Mouse (Mus musculus): ENCODE measurements at regions not wholly inside any gene's neighbourhood (a gene's known extent, or its start where the extent isn't known, plus 50 kb on each side); places are given as distances from the start of the nearest gene placed in this dataset.

GRCm38 (mm10) chr1:76167486-76167885 is 621.4 kb downstream of the Slc4a3 start:
- TF ChIP-seq NRF1 (IDR thresholded peaks at IDR 0.05; ENCODE audit: low read depth, low read length) = no peak
- TF ChIP-seq GABPA (IDR thresholded peaks at IDR 0.05; ENCODE audit: insufficient replicate concordance, low read depth, low read length) = no peak
- TF ChIP-seq SIN3A (IDR thresholded peaks at IDR 0.05; ENCODE audit: low read length) = no peak
- TF ChIP-seq MAZ (IDR thresholded peaks at IDR 0.05; ENCODE audit: low read depth, low read length) = no peak
- TF ChIP-seq MEF2A (IDR thresholded peaks at IDR 0.05; ENCODE audit: borderline replicate concordance, low read depth, low read length) = no peak
- no peak for TF ChIP-seq CTCF (conservative IDR thresholded peaks at IDR 0.05 in 1 of 2, IDR thresholded peaks at IDR 0.05 in 1 of 2; ENCODE audit: low read depth in 2 of 2, low read length in 2 of 2)
- TF ChIP-seq SMC3 (IDR thresholded peaks at IDR 0.05; ENCODE audit: low read depth, low read length) = no peak
- no peak for TF ChIP-seq KAT2A (IDR thresholded peaks at IDR 0.05; ENCODE audit: insufficient replicate concordance, low read length)
- TF ChIP-seq RCOR1 (conservative IDR thresholded peaks at IDR 0.05; ENCODE audit: low read depth, low read length) = no peak
- no peak for TF ChIP-seq RAD21 (IDR thresholded peaks at IDR 0.05; ENCODE audit: low read depth, low read length)
- TF ChIP-seq POLR2A (IDR thresholded peaks at IDR 0.05; ENCODE audit: low read depth, low read length) = no peak
- TF ChIP-seq ZMIZ1 (IDR thresholded peaks at IDR 0.05; ENCODE audit: low read depth, low read length) = no peak
- TF ChIP-seq USF2 (conservative IDR thresholded peaks at IDR 0.05; ENCODE audit: low read depth, low read length) = no peak
- no peak for TF ChIP-seq JUN (IDR thresholded peaks at IDR 0.05; ENCODE audit: insufficient read depth, low read depth, low read length)
- no peak for TF ChIP-seq ZKSCAN1 (IDR thresholded peaks at IDR 0.05; ENCODE audit: borderline replicate concordance, low read depth, low read length)
- no peak for TF ChIP-seq ELF1 (IDR thresholded peaks at IDR 0.05; ENCODE audit: low read depth, low read length)
- TF ChIP-seq NELFE (IDR thresholded peaks at IDR 0.05; ENCODE audit: low read depth, low read length) = no peak
- no peak for TF ChIP-seq E2F4 (IDR thresholded peaks at IDR 0.05; ENCODE audit: insufficient replicate concordance, low read depth, low read length)
- Histone ChIP-seq H3K36me3 (replicated peaks in 1 of 2; ENCODE audit: control insufficient read depth in 1 of 2, insufficient read depth in 1 of 2, low read length in 1 of 2) (no peaks in the 10 kb centered on the region), H3K79me2 (replicated peaks; ENCODE audit: control insufficient read depth, extremely low read depth, insufficient read depth, poor library complexity, severe bottlenecking) (no peaks in the 10 kb centered on the region), H3K27me3 (replicated peaks) (no peaks in the 10 kb centered on the region), H3K4me2 (ENCODE audit: insufficient read depth, low read depth, poor library complexity, severe bottlenecking) (no peak overlapping the region), H3K4me3 (replicated peaks in 1 of 3; ENCODE audit: low read depth in 2 of 3, low read length in 2 of 3, poor library complexity in 1 of 3) (no peak overlapping the region), H3K9me3 (replicated peaks; ENCODE audit: low read length) (no peaks in the 10 kb centered on the region), H3K9ac (ENCODE audit: insufficient read depth, low read depth) (no peak overlapping the region), H3K4me1 (ENCODE audit: control insufficient read depth in 1 of 2, insufficient read depth in 2 of 2) (no peaks in the 10 kb centered on the region), H3K27ac (ENCODE audit: insufficient read depth, low read depth) (no peak overlapping the region)
- dilution Hi-C loops (cut with MboI; ENCODE audit: extremely low pct_ligation_motif_present, extremely low pct_unique_long_range_greater_than_20kb, low sequenced_read_pairs) = no loop called here
- no peak for DNase-seq (ENCODE audit: extremely low read depth)
- in situ Hi-C loops (cut with MboI; ENCODE audit: low pct_ligation_motif_present, low pct_unique_long_range_greater_than_20kb, low sequenced_read_pairs) = no loop called here

GRCm38 (mm10) chr1:76181181-76181580 is 635.1 kb downstream of the Slc4a3 start:
- Histone ChIP-seq H3K4me1 (ENCODE audit: control insufficient read depth in 1 of 2, insufficient read depth in 2 of 2) (no peaks in the 10 kb centered on the region), H3K27ac (ENCODE audit: insufficient read depth, low read depth) (no peak overlapping the region), H3K27me3 (replicated peaks) (no peaks in the 10 kb centered on the region), H3K79me2 (replicated peaks; ENCODE audit: control insufficient read depth, extremely low read depth, insufficient read depth, poor library complexity, severe bottlenecking) (no peaks in the 10 kb centered on the region), H3K36me3 (replicated peaks in 1 of 2; ENCODE audit: control insufficient read depth in 1 of 2, insufficient read depth in 1 of 2, low read length in 1 of 2) (no peaks in the 10 kb centered on the region), H3K9me3 (replicated peaks; ENCODE audit: low read length) (no peaks in the 10 kb centered on the region), H3K4me3 (replicated peaks in 1 of 3; ENCODE audit: low read depth in 2 of 3, low read length in 2 of 3, poor library complexity in 1 of 3) (no peak overlapping the region), H3K9ac (ENCODE audit: insufficient read depth, low read depth) (no peak overlapping the region), H3K4me2 (ENCODE audit: insufficient read depth, low read depth, poor library complexity, severe bottlenecking) (no peak overlapping the region)
- no peak for DNase-seq (ENCODE audit: extremely low read depth)
- dilution Hi-C loops (cut with MboI; ENCODE audit: extremely low pct_ligation_motif_present, extremely low pct_unique_long_range_greater_than_20kb, low sequenced_read_pairs) = no loop called here
- TF ChIP-seq POLR2AphosphoS2 (IDR thresholded peaks at IDR 0.05; ENCODE audit: low read depth, low read length) (no peak), MAX (IDR thresholded peaks at IDR 0.05; ENCODE audit: low read length) (no peak), PAX5 (IDR thresholded peaks at IDR 0.05; ENCODE audit: low read length) (no peak), GABPA (IDR thresholded peaks at IDR 0.05; ENCODE audit: insufficient replicate concordance, low read depth, low read length) (no peak), POLR2A (IDR thresholded peaks at IDR 0.05; ENCODE audit: low read depth, low read length) (no peak), MEF2A (IDR thresholded peaks at IDR 0.05; ENCODE audit: borderline replicate concordance, low read depth, low read length) (no peak), ELF1 (IDR thresholded peaks at IDR 0.05; ENCODE audit: low read depth, low read length) (no peak), MXI1 (IDR thresholded peaks at IDR 0.05; ENCODE audit: low read depth, low read length) (no peak), MAFK (IDR thresholded peaks at IDR 0.05; ENCODE audit: insufficient replicate concordance, low read length) (no peak), HCFC1 (IDR thresholded peaks at IDR 0.05; ENCODE audit: low read depth, low read length) (no peak), JUND (conservative IDR thresholded peaks at IDR 0.05; ENCODE audit: low read depth, low read length) (no peak), NELFE (IDR thresholded peaks at IDR 0.05; ENCODE audit: low read depth, low read length) (no peak), SIN3A (IDR thresholded peaks at IDR 0.05; ENCODE audit: low read length) (no peak), CTCF (conservative IDR thresholded peaks at IDR 0.05 in 1 of 2, IDR thresholded peaks at IDR 0.05 in 1 of 2; ENCODE audit: low read depth in 2 of 2, low read length in 2 of 2) (no peak), IRF4 (IDR thresholded peaks at IDR 0.05; ENCODE audit: low read depth, low read length) (no peak), RAD21 (IDR thresholded peaks at IDR 0.05; ENCODE audit: low read depth, low read length) (no peak), JUN (IDR thresholded peaks at IDR 0.05; ENCODE audit: insufficient read depth, low read depth, low read length) (no peak), ETS1 (conservative IDR thresholded peaks at IDR 0.05; ENCODE audit: low read depth, low read length) (no peak)
- in situ Hi-C loops (cut with MboI; ENCODE audit: low pct_ligation_motif_present, low pct_unique_long_range_greater_than_20kb, low sequenced_read_pairs) = no loop called here

All from CH12.LX (cell line).